Mouse (Mus musculus): ENCODE measurements at regions not wholly inside any gene's neighbourhood (a gene's known extent, or its start where the extent isn't known, plus 50 kb on each side); places are given as distances from the start of the nearest gene placed in this dataset.

DNA sequence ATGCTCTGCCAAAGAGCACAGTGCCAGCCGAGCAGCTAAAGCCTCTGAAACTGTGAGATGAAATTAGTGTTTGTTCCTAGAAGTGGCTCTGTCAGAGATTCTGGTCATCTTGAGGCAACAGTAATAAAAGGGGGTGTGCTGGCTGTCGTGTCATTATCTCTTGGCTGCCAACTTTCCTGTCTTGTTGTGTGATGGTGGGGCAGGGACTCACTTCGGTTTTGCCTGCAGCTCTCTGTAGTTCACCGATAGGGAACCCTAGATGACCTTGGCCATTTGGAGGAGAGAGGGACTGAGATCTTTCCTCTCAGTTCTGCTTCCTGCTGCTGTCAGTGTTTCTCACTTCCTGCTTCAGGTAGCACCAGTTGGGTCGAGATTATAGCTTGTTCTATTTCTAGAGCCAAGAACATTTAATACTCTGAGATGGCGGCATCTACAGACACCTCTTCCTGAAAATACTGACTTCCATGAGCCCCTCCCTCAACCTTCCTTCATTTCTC, 159.8 kb upstream of the Kbtbd8 start:
- no peak for DNase-seq

GRCm38 (mm10) chr6:94954580-94954979, 162.5 kb upstream of the Kbtbd8 start:
- DNase-seq: no peak

- DNase-seq: no peak
Measured at GRCm38 (mm10) chr6:94953658-94954057, 163.4 kb upstream of the Kbtbd8 start.

DNA sequence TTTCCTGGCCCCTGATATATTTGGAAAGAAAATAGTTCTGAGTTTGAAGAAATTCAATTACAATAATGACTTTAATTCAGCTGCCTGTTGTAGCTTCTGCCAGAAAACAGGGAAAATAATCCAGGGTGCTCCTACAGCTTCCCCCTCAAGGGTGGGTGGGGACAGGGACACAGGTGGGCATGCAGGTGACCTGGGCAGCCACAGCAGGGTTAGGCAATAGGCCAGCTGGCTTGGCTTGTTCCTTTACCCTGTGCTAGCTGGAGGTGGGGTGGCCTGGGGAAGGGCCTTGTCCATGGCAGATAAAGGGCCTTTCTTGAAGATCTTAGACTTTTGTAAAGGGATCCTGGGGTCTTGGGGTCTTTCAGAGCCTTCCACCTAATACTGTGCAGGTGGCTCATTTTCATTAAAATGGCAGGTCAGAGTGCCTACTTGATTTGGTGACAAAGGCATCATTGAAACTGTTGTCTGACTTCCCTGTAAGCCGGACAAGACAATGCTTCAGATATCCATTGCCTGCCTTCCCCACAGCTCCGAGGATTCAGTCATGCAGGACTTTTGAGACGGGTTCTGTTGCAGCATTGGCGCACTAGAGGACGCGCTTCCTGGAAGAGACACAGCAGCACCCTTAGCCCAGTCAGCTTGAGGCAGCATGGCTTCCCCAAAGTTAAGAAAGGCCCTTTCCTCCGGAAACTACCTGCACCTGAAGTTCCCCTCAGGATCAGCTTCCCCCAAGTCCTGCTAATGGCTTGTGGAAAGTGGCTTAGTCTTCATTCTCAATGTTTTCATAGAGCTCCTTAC, 164.9 kb upstream of the Kbtbd8 start:
- no peak for DNase-seq

- no peak for DNase-seq
Measured at GRCm38 (mm10) chr6:94950944-94951343, 166.1 kb upstream of the Kbtbd8 start.

DNA sequence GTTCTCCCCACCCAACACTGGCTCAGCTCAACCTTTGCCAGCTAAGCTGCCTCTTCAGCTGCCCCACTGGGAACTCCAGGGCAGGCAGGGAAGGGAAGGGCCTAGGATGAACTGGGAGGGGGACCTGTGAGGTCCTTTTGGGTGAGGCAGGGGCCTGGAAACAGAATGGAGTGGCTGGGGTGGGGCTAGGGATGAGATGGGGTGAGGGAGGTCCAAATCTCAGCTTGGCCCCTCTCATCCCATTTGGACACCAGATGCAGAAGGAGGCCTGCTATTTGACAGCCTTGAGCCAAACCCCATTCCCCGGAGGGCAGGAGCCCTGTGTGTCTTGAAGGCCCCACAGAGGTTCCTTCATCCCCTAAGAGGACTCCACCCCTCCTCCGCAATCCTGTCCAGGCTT, 166.7 kb upstream of the Kbtbd8 start:
- DNase-seq: no peak

DNA sequence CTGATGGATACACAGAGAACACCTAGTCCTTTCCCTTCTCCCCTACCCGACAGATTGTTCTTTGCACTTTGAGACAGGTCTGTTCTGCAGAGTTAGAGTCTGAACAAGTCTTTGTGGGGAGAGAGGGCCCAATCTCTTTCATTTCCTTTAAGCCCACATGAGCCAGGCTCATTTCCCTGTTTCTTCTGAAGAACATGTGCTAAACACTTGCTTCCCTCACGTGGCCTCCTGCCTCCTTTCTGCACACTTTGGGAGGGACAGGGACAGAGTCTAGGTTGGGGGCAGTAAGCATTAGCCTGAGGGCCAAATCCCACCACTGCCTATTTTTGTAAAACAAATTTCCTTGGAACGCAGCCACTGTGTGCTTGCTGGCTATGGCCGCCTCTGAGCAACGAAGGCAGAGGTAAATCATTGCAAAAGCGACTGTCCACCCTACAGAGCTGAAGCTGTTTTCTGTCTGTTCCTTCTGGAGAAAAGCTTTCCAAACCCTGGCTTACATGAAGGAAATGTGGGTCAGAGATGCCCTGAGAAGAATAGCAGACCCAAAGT, 170.6 kb upstream of the Kbtbd8 start:
- no peak for DNase-seq

DNA sequence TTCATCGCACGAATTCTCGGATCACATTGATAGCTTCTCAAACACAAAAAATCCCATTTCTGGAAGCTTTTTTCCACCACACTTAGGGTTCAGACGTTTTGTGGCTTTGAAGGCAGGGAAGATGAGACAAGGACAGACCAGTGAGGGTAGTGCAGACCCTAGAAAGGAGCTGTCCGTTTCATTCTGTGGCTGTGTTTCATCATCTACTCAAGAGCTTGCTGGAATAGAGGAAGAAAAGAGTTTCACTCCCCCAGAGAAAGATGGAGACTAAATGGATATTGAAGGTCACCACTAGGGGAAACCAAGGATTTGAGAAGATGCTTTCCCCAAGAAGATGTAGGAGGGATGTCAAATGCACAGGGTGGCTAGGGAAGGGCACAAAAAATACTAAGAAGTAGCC, 171.3 kb upstream of the Kbtbd8 start:
- DNase-seq: no peak

DNA sequence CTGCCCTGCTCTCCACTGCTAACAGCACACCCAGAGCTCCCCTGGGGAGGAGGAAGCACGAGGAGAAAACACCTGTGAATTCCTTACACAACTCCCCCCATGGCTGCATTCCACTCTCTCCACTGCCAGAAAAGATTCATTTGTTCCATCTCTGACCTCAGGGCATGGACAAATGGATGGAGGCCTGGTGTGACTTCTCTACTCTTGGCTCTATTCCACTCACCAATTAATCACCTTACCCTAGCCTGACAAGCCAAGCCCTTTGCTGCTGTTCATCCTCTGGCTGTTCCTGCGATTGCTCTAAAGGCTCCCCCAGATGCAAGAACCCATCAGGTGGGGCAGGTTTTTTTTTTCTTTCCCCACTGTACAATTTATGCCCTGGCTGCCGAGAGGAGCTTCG, 172.8 kb upstream of the Kbtbd8 start:
- no peak for DNase-seq

- no peak for DNase-seq
Measured at GRCm38 (mm10) chr6:94938949-94939348, 178.1 kb upstream of the Kbtbd8 start.

DNA sequence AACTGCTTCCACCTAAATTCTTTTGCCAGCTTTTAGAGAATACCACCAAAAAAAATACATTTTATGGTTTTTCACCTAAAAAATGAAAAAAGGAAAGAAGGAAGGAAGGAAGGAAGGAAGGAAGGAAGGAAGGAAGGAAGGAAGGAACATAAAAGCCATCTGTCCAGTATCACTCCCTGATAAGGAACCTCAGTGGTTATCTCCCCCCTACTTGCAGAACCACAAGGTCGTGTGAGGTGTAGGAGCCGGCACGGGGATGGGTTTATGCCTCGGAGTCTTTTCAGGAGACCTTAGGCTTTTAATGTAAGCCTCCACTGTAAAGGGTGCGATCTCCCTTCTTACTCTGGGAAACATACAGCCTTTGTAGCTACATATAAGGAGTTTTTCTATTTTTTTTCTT, 180.8 kb upstream of the Kbtbd8 start:
- DNase-seq: no peak

DNA sequence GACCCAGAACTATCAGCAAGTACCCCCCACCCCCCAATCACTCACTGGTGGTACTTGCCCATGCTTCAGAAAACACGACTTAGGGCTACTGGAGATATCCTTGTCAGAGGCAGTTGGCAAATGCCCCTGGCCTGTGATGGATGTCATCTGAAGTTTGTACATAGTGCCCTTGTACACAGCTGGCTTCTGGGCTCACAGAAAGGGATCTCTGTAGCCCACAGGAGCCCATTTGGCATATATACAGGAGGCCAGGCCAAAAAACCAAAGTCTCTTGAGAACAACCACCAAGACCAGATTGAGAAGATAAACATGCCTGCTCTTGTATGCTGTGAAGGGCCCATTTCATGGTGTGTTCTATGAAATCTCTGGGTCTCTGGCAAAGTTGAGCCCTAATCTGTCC, 181.3 kb upstream of the Kbtbd8 start:
- DNase-seq: no peak

DNA sequence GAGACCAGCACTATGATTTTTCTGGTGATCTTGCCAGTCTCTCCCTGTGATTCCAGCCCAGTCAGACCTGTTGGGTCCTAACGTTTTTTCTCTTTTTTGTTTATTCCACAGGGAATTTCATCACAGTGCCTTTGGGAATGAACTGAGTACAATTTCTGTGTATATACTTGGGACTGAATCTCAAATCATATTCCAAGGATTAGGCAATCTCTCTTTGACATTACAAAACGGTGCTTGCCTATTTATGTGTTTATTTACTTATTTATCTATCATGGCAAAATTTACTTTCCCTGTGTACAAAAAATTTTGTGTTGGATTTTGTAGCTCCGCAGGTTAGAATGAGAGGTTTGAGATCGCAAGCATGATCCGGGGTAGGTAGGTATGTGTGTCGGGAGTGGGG, 189.2 kb upstream of the Kbtbd8 start:
- DNase-seq: no peak

GRCm38 (mm10) chr6:94926652-94927211, 190.3 kb upstream of the Kbtbd8 start:
- DNase-seq: no peak

DNA sequence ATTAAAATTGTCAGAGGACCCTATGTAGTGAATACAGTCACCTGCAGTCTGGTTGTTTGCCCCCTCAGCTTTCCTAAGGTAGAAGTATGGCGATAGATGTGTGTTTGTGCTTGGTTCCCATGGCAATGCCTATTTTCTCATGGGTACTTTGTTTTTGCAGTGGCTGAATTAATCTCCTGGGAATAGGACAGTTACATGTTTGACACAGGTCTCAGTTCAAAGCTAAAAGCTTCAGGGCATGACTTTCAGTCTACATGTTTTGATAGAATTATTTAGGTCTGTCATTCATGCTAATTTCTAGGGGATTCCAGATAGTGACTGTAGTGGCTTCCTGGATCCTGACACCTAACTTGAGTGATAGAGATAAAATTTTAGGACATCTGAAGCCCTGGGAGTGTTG, 191.6 kb upstream of the Kbtbd8 start:
- no peak for DNase-seq

DNA sequence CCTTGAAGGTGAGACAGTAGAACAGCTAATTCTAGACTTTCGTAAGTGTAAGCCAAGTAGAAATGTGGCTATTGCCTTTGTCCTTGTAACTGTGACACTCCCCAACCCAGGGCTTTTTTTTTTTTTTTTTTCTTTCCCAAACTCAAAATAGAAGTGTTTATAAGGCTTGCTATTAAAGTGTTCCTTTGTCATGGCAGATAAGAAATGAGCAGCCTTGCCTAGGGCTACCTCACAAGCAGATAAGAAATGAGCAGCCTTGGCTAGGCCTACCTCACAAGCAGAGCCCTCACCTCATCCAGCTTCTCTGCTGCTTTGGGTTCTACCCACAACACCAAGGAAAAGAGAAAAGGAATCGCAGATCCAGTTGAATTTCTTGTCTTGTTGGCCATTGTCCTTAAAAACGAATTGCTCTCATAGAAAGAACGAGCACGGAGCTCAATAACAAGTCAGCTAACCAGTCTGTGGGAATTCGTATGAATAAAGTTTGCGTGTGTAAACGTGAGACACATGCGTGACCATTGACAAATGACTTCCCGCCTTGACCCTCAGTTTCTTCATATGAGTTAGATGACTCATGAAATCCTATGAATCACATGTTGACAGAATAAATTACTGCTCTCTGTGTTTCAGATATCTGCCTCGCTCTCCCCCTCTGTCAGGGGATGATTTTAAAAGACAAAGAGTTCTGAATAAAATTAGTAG, 192.6 kb upstream of the Kbtbd8 start:
- no peak for DNase-seq

DNA sequence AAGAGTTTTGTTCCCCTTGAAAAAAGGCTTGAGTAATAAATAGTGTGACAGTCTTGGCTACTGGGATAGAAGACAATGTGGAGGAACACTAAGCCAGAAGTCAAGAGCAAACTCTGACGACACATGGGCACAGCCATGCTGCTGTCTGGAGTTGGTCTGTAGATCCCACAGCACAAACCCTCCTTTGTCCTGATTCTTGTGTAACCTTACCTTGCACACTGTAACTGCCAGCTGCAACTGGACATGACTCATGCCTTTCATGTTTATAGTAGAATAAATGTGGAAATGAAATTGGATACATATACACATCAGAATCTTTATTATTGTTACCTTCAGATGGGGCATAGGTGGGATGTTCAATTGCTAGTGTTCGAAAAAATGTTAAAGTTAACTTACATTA, 195.3 kb upstream of the Kbtbd8 start:
- DNase-seq: no peak

DNA sequence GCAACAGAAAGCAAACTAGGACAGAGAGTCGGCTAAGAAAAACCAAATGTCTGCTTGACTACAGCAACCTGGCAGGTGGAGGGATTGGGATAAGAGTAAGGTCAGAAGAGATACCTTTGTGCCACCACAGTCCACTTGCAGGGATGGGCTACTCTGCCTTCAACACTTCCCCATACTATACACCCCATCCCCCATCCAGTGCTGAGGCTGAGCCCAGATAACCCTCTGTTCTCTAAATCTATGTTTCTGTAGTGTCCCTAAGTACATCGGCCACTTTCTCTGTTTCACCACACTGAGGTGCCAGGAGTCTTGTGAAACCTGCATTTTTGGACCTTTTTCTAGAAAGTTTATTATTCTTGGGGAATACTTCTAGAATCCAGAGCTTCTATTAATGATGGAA, 196.3 kb upstream of the Kbtbd8 start:
- DNase-seq: no peak

GRCm38 (mm10) chr6:94919194-94919743, 197.8 kb upstream of the Kbtbd8 start:
- DNase-seq: no peak

- no peak for DNase-seq
Measured at GRCm38 (mm10) chr6:94915842-94916620, 201.0 kb upstream of the Kbtbd8 start.

DNA sequence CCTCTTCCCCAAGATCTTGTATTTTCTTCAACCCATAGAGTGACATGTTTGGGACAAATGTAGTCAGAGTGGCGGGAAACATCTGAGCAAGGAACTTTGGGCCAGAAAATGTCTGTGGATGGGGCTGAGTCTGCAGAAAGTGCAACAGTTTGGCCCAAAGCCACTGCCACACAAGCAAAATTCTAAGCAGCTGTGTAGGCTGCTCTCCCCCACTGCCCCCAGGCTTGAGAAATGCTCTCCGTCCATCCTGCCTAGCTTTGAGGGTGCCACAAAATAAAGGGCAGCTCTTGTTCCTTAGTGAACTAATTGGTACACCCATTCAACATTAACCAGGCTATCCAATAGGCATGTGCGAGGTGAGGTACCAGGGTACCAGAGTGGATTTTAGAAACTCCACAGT, 205.2 kb upstream of the Kbtbd8 start:
- no peak for DNase-seq

GRCm38 (mm10) chr6:94911374-94911773, 205.7 kb upstream of the Kbtbd8 start:
- DNase-seq: no peak

DNA sequence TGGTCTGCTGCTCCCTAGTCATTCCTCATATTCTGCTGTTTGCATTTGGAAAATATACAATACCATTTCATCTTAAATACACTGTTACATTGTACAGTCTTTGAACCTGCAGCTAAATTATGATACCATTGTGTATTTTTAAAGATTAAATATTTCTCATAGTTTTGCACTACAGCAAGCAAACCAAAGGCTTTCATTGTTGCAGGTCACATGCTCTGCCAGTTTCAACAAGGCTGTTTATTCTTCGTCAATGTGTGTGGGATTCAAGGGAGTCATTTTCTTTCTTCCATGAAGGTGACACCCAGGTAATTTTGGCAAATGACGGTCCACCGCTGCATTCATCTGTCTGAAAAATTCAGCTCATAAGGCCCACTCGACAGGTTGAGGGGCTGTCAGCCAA, 200.9 kb upstream of the Lrig1 start:
- no peak for DNase-seq

All from thymus, postnatal 25 days (tissue).